Mouse (Mus musculus) subcutaneous adipose tissue, adult 2 months (tissue): ENCODE measurements around the gene Ccdc138. TPM values are rescaled to one million over a fixed set of nuclear protein-coding genes. Genes with fewer than 3 reads are reported as not detected.

Experiments used
- polyA plus RNA-seq: library from polyadenylated mRNA; depleted of rRNA; stranded (reverse); fragments of >200 nt; gene quantifications from 2 replicates; pipeline ENCODE4 v1.2.3, GENCODE M21; 2012; ENCODE audit warnings: low replicate concordance; rRNA removed

Ccdc138 gene
- 0.42 and 0.78 TPM in 2 replicates for polyA plus RNA-seq

GRCm38 (mm10) chr10:58497320-58498284 is at the start of gene Ccdc138:
TSS of gene Ccdc138 (plus strand) at chr10:58497948.

Other genes starting within 250 kb of the Ccdc138 start
- gene Gcc2, start 242.5 kb upstream of the Ccdc138 start, polyA plus RNA-seq, result 10.6 and 11.3 TPM in 2 replicates
- 26.0 and 53.2 TPM in 2 replicates for gene Lims1, start 174.5 kb upstream of the Ccdc138 start, polyA plus RNA-seq
- 4.2 and 6.8 TPM in 2 replicates for gene Ranbp2, start 51.0 kb upstream of the Ccdc138 start, polyA plus RNA-seq
- 0.27 TPM in 1 of 2 replicates, not detected in the other for gene Edar, start 177.7 kb downstream of the Ccdc138 start, polyA plus RNA-seq
- gene Gm17542, start 220.3 kb downstream of the Ccdc138 start, polyA plus RNA-seq, result not detected in 2 replicates